Mouse (Mus musculus) adipocyte (in vitro differentiated cells): ENCODE measurements around the gene 1700016H13Rik.

ENCODE experiments used
- DNase-seq: peaks from one replicate; pipeline ENCODE4 v3.0.0-alpha.2; 2016; ENCODE audit warnings: low spot score

The 1700016H13Rik gene

DNA sequence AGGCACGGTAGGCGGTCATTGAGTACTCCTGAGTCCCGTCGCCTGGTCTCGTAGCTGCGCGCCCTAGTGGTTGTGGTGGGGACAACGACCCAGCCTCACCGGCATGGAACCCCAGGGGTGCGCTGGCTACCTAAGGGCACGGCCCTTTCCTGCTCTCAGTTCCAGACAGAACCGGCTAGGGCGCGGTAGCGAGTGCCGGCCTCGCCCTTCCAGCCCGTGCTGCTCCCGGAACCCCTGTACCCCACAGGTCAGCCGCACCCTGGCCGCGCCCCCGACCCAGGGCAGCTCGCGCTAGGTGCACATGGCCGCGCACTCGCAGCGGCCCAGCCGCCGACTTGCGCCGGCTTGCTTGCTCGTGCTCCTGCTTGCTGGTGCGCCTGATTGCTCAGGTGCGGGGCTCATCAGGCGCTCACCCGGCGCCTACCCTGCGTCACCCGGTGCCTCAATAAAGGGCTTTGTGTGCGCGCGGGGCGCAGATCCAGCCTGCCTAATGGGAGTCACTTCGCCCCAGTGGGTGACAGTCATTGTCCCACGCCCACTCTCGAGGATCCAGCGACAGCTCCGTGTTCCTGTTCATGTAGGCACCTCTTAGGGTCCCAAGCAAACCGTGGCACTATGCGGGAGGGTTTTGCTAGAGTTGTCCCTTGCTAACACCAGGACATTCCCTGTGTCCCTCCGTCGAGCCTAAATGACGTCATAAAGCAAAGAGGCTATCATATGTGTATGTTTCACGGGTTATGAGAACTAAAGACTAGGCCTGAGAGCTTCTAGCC, at the start of gene 1700016H13Rik:
Gene 1700016H13Rik (minus strand): TSS at position 665 of the 773 bp plus-strand sequence.
- no peak for DNase-seq

GRCm38 (mm10) chr5:103705331-103705730, 49.5 kb upstream of the 1700016H13Rik start:
- DNase-seq = no peak

DNA sequence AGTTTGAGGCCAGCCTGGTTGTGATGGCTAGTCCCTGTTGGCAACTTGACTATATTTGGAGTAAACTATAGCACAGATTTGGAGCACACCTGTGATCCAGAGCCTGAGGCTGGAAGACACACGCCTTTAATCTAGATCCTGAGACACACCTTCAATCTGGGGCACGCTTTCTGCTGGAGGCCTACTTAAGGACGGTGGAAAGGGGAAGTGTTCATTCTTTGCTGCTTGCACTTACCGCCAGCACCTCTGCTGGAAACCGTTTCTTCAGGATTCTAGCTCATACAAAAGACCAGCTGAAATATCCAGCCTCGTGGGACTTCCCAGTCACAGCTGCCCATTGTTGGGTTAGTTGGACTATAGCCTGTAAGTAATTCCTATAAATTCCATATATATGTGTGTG, 46.7 kb upstream of the 1700016H13Rik start:
- DNase-seq = no peak

DNA sequence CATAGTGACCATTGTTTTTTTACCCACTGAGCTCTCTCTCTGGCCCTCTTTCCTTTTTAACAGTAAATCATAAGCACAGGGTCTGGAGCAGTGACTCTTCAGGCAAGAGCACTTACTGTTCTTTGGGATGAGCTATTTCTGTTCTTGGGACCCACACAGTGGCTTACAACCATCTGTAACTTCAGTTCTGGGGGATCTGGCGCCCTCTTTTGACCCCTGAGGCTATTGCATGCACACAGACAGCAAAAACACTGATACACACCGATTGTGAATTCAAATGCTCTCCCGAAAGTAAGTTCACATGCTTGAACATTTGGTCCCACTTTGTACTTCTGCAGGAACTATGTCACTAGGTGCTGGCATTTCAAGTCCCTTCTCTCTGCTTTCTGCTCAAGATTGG, 45.7 kb upstream of the 1700016H13Rik start:
- no peak for DNase-seq

DNA sequence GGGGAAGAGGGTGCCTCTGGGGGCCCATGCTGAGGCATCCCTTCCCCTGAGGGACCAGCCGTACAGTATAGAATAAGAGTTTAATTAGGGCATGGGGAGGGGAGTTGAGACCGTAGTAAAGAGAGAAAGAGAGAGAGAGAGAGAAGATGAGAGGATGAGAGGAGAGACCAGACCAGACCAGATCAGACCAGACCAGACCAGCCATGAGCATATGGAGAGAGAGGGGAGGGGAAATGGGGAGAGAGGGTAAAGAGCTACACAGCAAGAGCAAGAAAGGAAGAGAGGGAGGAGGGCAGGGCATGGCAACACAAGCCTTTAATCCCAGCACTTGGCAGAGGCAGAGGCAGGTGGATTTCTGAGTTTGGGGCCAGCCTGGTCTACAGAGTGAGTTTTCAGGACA, 44.9 kb upstream of the 1700016H13Rik start:
- DNase-seq = no peak

DNA sequence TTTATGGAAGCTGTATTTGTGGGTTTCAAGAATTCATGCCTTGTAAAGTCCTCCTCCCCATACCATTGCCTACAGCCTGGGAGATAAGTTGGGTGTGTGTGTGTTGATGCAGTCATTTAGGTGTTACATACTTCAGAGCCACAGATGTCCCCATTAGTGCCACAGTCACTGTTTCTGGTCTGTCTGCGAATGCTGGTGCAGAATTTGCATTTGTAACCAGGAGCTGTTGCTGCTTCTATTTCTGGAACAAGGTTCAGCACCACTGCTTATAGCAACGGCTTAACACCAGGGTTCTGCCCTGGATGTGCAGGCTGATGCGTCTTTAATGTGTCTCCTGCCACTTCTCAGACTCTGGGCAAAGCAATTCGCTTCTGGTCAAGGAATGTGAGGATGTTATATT, 43.7 kb upstream of the 1700016H13Rik start:
- DNase-seq = no peak

GRCm38 (mm10) chr5:103698577-103698976, 42.8 kb upstream of the 1700016H13Rik start:
- DNase-seq = no peak

GRCm38 (mm10) chr5:103697875-103698491, 42.2 kb upstream of the 1700016H13Rik start:
- DNase-seq = peak; percentile 67

DNA sequence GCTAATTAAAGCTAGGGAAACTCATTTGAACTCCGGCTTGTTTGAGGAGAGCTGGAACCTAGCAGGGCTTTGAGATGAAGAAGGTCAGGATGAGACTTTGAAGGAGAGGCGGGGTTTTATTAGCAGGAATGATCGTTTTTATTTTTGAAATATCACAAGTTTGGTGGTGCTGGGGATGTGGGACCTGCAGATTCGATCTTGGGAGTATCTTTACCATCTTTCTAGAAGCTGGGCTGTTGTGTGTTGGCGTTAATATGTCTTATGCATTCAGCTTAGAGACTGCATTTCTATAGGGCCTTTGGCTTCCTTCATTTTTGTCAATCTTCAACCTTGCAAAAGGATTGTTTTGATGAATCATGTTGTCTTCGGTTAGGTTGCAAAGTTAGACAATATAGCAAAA, 38.3 kb upstream of the 1700016H13Rik start:
- DNase-seq = no peak

- peak; percentile 63 for DNase-seq
Observed at GRCm38 (mm10) chr5:103693041-103693641, 37.3 kb upstream of the 1700016H13Rik start.

DNA sequence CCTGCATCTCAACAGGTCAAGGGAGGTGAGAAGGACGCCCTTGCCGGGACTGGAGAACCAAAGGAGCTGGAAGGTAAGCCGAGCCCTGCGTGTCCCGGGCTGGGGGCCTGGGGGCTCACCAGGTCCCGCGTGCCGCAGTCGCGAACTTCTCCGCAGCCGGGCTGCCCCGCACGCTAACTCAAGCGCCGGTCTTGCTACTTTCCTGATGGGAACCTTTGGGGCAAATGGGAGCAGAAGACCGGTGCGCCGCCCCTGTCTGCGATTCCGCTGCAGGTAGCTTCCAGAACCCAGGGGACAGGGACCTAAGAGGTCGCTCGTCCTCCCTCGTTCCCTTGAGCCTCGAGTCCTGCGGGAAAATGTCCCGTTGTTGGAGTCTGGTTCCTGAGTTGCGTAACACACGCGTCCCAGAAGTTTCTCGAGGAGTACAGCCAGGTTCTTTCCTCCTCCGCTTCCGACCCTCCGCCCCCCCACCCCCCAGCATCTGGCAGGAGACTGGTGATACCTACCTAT, 36.8 kb upstream of the 1700016H13Rik start:
- peak; percentile 78 for DNase-seq

DNA sequence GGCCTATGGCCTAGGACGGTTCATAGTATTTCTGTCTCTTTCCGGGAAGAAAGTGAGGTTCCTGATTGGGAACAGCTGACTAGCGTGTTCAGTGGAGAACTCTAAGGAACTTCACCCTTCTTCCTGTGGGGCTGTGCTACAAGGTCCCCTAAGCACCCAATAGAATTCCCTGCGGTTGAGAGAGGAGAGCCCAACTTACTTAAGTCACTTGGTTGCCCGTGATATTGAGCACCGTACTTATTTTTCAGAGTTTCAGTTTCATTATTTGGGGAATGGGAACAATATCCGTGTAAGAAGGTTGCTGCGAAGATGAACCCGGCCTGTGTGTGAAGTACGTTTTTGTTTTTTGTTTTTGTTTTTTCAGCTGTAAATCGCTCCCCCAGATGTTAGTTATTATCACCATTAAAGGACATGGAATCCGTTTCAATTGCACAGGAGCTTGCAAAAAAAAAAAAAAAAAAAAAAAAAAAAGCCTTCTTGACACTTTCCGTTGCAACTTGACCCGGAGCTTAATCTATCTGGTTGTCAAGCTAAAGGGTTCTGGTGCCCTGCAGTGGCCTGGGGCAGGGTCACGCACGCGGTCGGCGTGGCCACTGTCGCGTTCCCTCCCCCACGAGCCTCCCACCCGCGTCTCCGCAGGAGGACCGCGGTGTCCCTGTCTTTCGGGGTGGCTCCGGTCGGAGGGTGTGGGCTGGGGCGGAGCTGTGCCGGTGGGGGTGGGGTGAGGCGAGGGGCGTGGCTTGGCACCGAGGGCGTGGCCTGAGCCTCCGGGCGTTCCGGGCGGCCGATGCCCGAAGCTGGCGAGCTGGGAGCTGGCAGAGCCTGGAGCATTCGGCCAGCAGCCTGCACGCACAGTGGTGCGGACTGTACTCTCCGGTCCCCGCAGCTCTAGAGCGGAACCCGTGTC, 36.1 kb upstream of the 1700016H13Rik start, which contains the start of gene Aff1:
Gene Aff1 (plus strand): TSS at position 751 of the 907 bp plus-strand sequence.
- peak; percentile 97 for DNase-seq

DNA sequence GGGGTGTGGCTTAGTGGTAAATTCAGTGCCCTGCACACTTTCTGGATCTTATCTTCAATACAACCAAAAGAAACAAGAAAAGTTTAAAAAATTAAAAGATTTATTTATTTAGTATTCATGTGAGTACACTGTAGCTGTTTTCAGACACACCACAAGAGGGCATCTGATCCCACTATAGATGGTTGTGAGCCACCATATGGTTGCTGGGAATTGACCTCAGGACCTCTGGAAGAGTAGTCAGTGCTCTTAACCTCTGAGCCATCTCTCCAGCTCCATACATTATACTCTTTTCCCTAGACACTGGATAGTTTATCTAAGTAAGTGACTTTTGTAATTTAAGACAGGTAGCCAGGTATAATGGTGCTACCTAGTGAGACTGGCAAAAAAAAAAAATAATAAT, 35.4 kb upstream of the 1700016H13Rik start:
- peak; percentile 39 for DNase-seq

DNA sequence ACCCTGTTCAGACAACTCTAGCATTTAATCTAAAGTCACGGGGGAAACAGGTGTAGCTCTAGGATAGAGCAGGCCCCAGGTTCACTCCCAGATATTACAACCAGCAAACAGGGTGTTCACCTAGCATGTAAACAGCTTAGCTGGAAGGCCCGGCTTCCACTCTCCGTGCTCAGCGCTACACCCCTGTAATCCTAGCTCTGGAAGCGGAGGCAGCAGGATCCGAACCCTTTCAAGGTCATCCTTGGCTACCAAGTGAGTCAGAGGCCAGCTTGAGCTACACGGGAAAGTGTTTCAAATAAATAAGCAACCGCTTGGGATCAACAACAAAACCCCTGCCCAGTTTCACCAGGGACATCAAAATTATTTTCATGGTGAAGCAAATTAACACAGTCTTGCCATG, 34.4 kb upstream of the 1700016H13Rik start:
- DNase-seq = no peak

DNA sequence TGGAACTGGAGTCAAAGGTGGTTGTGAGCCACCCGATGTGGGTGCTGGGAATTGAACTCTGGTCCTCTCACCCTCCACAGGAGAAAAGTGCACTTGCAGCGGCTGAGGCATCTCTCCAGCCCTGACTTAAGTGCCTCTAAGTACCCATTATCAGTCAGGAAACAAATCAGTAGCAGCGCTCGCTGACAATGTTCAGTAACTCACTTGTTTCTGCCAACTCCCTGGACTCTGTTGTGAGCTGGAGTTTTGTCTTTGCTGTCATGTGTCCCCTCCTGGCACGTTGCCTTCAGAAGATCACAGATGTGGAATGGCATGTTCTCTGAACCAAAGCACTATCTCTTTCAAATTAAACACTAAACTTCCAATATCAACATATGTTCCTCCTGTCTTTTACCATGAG, 33.8 kb upstream of the 1700016H13Rik start:
- DNase-seq = no peak

DNA sequence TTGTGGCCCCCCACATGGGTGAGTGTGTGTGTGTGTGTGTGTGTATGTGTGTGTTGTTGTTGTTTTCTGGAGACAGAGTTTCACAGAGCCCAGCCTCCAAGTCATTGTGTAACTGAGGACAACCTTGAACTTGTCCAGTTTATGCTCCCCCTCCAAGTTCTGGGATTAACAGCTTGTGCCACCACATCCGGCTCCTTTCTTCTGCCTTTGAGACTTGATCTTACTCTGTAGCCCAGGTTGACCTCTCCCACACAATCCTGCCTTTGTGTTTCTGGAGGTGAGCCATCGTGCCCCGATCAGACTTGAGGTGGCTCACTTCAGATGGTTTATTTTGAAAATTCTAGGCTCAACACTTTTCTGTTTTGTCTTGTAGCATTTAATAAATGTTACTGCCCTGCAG, 26.0 kb upstream of the 1700016H13Rik start:
- no peak for DNase-seq

GRCm38 (mm10) chr5:103680381-103680780, 24.6 kb upstream of the 1700016H13Rik start:
- DNase-seq = peak; percentile 92

DNA sequence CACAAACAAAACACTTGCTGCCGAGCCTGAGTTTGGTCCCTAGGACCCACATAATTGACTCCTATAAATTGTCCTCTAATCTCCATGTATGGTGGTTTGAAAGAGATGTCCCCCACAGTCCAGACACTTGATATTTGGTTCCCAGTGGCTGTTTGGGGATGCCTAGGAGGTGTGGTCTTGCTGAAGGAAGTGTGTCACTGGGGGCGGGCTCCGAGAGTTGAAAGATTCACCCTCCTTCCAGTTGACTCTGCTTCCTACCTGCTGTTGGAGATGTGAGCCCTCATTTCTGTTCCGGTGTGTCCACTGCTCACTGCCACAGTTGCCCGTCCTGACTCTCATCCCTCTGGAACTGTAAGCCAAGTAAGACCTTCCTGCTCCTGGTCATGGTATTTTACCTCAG, 23.2 kb upstream of the 1700016H13Rik start:
- DNase-seq = no peak

- DNase-seq = no peak
Observed at GRCm38 (mm10) chr5:103677894-103678293, 22.1 kb upstream of the 1700016H13Rik start.

DNA sequence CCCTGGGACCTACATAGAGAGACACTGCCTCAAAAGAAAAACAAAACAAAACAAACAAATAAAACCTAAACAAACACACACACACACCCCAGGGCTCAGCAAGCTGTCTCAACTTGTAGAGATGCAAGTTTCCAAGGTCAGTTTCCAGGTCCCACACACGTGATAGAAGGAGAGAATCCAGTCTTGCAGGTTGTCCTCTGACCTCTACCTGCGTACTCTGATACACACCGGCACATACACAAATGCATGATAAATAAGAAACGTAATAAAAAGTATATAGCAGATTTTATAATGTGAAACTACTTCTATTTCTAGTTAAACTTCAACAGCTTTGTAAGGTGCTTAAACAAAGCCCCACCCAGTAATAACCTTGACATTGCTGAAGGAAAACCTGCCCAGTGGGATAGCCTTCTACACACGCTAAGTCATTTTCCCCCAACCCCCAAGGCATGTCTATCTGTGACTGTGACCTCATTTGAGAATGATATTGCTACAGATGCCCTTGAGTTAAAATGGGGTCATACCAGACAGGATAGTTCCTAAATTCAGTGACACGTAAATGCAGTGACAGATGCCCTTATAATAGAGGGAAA, 20.6 kb upstream of the 1700016H13Rik start:
- no peak for DNase-seq

- no peak for DNase-seq
Observed at GRCm38 (mm10) chr5:103674482-103674881, 18.7 kb upstream of the 1700016H13Rik start.
